Mouse (Mus musculus) adrenal gland, adult (tissue): ENCODE data around the gene Mul1.

Experiments
- DNase-seq, 2 experiments: peaks; one replicate each; pipeline ENCODE4 v3.0.0; 2022 to 2023; ENCODE audit warnings: low spot score in 1 of 2; ENCODE audit not compliant: inconsistent age in 2 of 2

The Mul1 gene

GRCm38 (mm10) chr4:138460910-138461309, 26.4 kb downstream of the Mul1 start:
- no peak for DNase-seq

- no peak for DNase-seq
These were observed 27.0 kb downstream of the Mul1 start for GRCm38 (mm10) chr4:138461471-138461870.

GRCm38 (mm10) chr4:138462971-138463831, 28.7 kb downstream of the Mul1 start:
- DNase-seq, result peak in 1 of 2 experiments; percentile 73

- DNase-seq, result peak; percentile 86 to 95
These were observed 29.5 kb downstream of the Mul1 start for GRCm38 (mm10) chr4:138463832-138464487.

- peak; percentile 80 to 91 for DNase-seq
These were observed 30.3 kb downstream of the Mul1 start for GRCm38 (mm10) chr4:138464667-138465353.

GRCm38 (mm10) chr4:138465446-138465845, 31.0 kb downstream of the Mul1 start:
- no peak for DNase-seq

- DNase-seq, result peak in 1 of 2 experiments; percentile 21
These were observed 32.2 kb downstream of the Mul1 start for GRCm38 (mm10) chr4:138466690-138467089.

GRCm38 (mm10) chr4:138467451-138467850, 33.0 kb downstream of the Mul1 start:
- DNase-seq, result peak in 1 of 2 experiments; percentile 38

- DNase-seq, result no peak
These were observed 34.6 kb downstream of the Mul1 start for GRCm38 (mm10) chr4:138469080-138469479.

GRCm38 (mm10) chr4:138471241-138471640, 36.8 kb downstream of the Mul1 start:
- peak in 1 of 2 experiments; percentile 26 for DNase-seq

GRCm38 (mm10) chr4:138479595-138479994, 45.1 kb downstream of the Mul1 start:
- no peak for DNase-seq

GRCm38 (mm10) chr4:138480962-138481361, 46.5 kb downstream of the Mul1 start:
- no peak for DNase-seq

GRCm38 (mm10) chr4:138482721-138483120, 48.2 kb downstream of the Mul1 start:
- DNase-seq, result no peak

- DNase-seq, result no peak
These were observed 53.8 kb downstream of the Mul1 start for GRCm38 (mm10) chr4:138488241-138488640.

- no peak for DNase-seq
These were observed 56.6 kb downstream of the Mul1 start for GRCm38 (mm10) chr4:138491088-138491487.
